Mouse (Mus musculus): ENCODE measurements around the gene H2-D1. TPM values are rescaled to one million over a fixed set of nuclear protein-coding genes. Genes with fewer than 3 reads are reported as not detected.
"Not testable (repeated sequence)": the region's sequence is repeated elsewhere in the genome, so short reads cannot be mapped to it uniquely, and the experiment has no call there.

Gene H2-D1
- total RNA-seq, 2 experiments from 2014 or later: 45.9 to 50.4 TPM

GRCm38 (mm10) chr17:35257378-35257777 is 5.2 kb upstream of the H2-D1 start:
- no peak for DNase-seq

- peak; percentile 95 for DNase-seq
Measured at GRCm38 (mm10) chr17:35257824-35258491, 4.6 kb upstream of the H2-D1 start.

- peak; percentile 39 for DNase-seq
Measured at GRCm38 (mm10) chr17:35258492-35259478, 3.7 kb upstream of the H2-D1 start.

GRCm38 (mm10) chr17:35259621-35260020 is 2.9 kb upstream of the H2-D1 start:
- peak; percentile 4 for DNase-seq

- DNase-seq: peak; percentile 4
Measured at GRCm38 (mm10) chr17:35261651-35262050, 879 bp upstream of the H2-D1 start.

- peak; percentile 14 for DNase-seq
Measured at GRCm38 (mm10) chr17:35263523-35263883, 973 bp downstream of the H2-D1 start.

GRCm38 (mm10) chr17:35267399-35268086 is 5.0 kb downstream of the H2-D1 start:
- no peak for DNase-seq

- peak; percentile 79 for DNase-seq
Measured at GRCm38 (mm10) chr17:35269653-35270347, 7.3 kb downstream of the H2-D1 start.

GRCm38 (mm10) chr17:35272249-35272648 is 9.7 kb downstream of the H2-D1 start:
- no peak for DNase-seq

GRCm38 (mm10) chr17:35274770-35275169 is 12.2 kb downstream of the H2-D1 start:
- DNase-seq: peak; percentile 91

- no peak for DNase-seq
Measured at GRCm38 (mm10) chr17:35276304-35276864, 13.9 kb downstream of the H2-D1 start.

- no peak for DNase-seq
Measured at GRCm38 (mm10) chr17:35278049-35278448, 15.5 kb downstream of the H2-D1 start.

- no peak for DNase-seq
Measured at GRCm38 (mm10) chr17:35278957-35279688, 16.6 kb downstream of the H2-D1 start.

GRCm38 (mm10) chr17:35280276-35280675 is 17.7 kb downstream of the H2-D1 start:
- DNase-seq: no peak

- DNase-seq: no peak
Measured at GRCm38 (mm10) chr17:35285431-35285830, 22.9 kb downstream of the H2-D1 start.

GRCm38 (mm10) chr17:35295796-35296195 is 33.3 kb downstream of the H2-D1 start:
- DNase-seq: peak; percentile 76

- not testable (repeated sequence) for DNase-seq
Measured at GRCm38 (mm10) chr17:35300261-35300945, 37.9 kb downstream of the H2-D1 start.

- DNase-seq: peak; percentile 94
Measured at GRCm38 (mm10) chr17:35301645-35302258, 39.2 kb downstream of the H2-D1 start.

GRCm38 (mm10) chr17:35303271-35303670 is 40.7 kb downstream of the H2-D1 start:
- DNase-seq: no peak

GRCm38 (mm10) chr17:35303756-35304350 is 41.3 kb downstream of the H2-D1 start:
- DNase-seq: no peak
